Mouse (Mus musculus) gastrocnemius, adult 8-10 months (tissue): ENCODE measurements at regions not wholly inside any gene's neighbourhood (a gene's known extent, or its start where the extent isn't known, plus 50 kb on each side); places are given as distances from the start of the nearest gene placed in this dataset.
A peak's percentile ranks its signal among the peaks of the same experiment; 100 is the strongest.

Experiments used
- DNase-seq, 2 experiments: peaks; one replicate each; pipeline ENCODE4 v3.0.0; 2022; ENCODE audit warnings: low spot score in 2 of 2

GRCm38 (mm10) chr2:170258367-170258766 lies 110.5 kb upstream of the Zfp217 start:
- no peak for DNase-seq

GRCm38 (mm10) chr2:170257671-170258235 lies 109.8 kb upstream of the Zfp217 start:
- no peak for DNase-seq

- no peak for DNase-seq
Observed at GRCm38 (mm10) chr2:170255997-170256396, 108.1 kb upstream of the Zfp217 start.

GRCm38 (mm10) chr2:170255533-170255932 lies 107.6 kb upstream of the Zfp217 start:
- DNase-seq = no peak

GRCm38 (mm10) chr2:170253681-170254440 lies 106.0 kb upstream of the Zfp217 start:
- no peak for DNase-seq

GRCm38 (mm10) chr2:170252255-170253034 lies 104.5 kb upstream of the Zfp217 start:
- no peak for DNase-seq

- no peak for DNase-seq
Observed at GRCm38 (mm10) chr2:170250680-170251079, 102.8 kb upstream of the Zfp217 start.

GRCm38 (mm10) chr2:170247702-170248445 lies 100.0 kb upstream of the Zfp217 start:
- DNase-seq = no peak

GRCm38 (mm10) chr2:170245637-170246341 lies 97.9 kb upstream of the Zfp217 start:
- no peak for DNase-seq

GRCm38 (mm10) chr2:170244108-170244507 lies 96.2 kb upstream of the Zfp217 start:
- no peak for DNase-seq

- DNase-seq = no peak
Observed at GRCm38 (mm10) chr2:170237959-170238358, 90.1 kb upstream of the Zfp217 start.

- DNase-seq = peak; percentile 23 to 44
Observed at GRCm38 (mm10) chr2:170233426-170233825, 85.5 kb upstream of the Zfp217 start.

GRCm38 (mm10) chr2:170229461-170230080 lies 81.7 kb upstream of the Zfp217 start:
- no peak for DNase-seq

GRCm38 (mm10) chr2:170228318-170228994 lies 80.6 kb upstream of the Zfp217 start:
- no peak for DNase-seq

GRCm38 (mm10) chr2:170223872-170224271 lies 76.0 kb upstream of the Zfp217 start:
- no peak for DNase-seq

GRCm38 (mm10) chr2:170222819-170223218 lies 74.9 kb upstream of the Zfp217 start:
- no peak for DNase-seq

- DNase-seq = no peak
Observed at GRCm38 (mm10) chr2:170221994-170222535, 74.2 kb upstream of the Zfp217 start.

GRCm38 (mm10) chr2:170220871-170221369 lies 73.0 kb upstream of the Zfp217 start:
- peak; percentile 42 to 45 for DNase-seq

- DNase-seq = no peak
Observed at GRCm38 (mm10) chr2:170220443-170220842, 72.5 kb upstream of the Zfp217 start.
